10 mouse cellular contexts compared by ENCODE assay signal in genomic region chr8:46811021-46811622, GRCm38 (mm10).
DNase-seq lines count a peak whose midpoint lies in the region; ATAC-seq and TF ChIP-seq lines count a peak whose summit lies in the region.
"Had no signal": no experiment of that assay in that cellular context is flagged by ENCODE, and none has a peak within 500 bp of the region (broad histone marks: within the 10 kb centered on the region; RNA-seq: fewer than 3 reads in every experiment).

No protein-coding gene starts in this region.

- TF ChIP-seq POLR2A in olfactory bulb, adult 2 months (IDR thresholded peaks at IDR 0.05; ENCODE audit: insufficient read depth, low read depth, low read length), result no peak

- no peak overlapping the region for H3K4me3 ChIP-seq in liver, postnatal 0 days (ENCODE audit: low read depth, low read length)
- no peak overlapping the region for H3K4me3 ChIP-seq in liver, embryonic 11.5 days (ENCODE audit: low read depth, low read length)
- no peak overlapping the region for H3K4me3 ChIP-seq in intestine, embryonic 16.5 days (ENCODE audit: low read length)
- H3K4me3 ChIP-seq in olfactory bulb, adult 2 months (ENCODE audit: insufficient read depth, low read depth, low read length), result no peak overlapping the region
- H3K4me3 ChIP-seq: forebrain, embryonic 10.5 days; lung, embryonic 15.5 days had no signal

- DNase-seq in liver, postnatal 0 days, result no peak
- no peak for DNase-seq in liver, embryonic 11.5 days (ENCODE audit: low spot score)
- DNase-seq in c-Kit-positive CD71-negative TER-119-negative erythroid progenitor cells, embryonic 14.5 days (ENCODE audit: low read depth), result peak; percentile 30
- DNase-seq in cerebellum, postnatal 10 days, result no peak
- DNase-seq in embryo, embryonic 9.5 days (ENCODE audit: extremely low spot score), result no peak
- DNase-seq in ovary, postnatal 10 days (ENCODE audit: low spot score), result no peak

- TF ChIP-seq CTCF in liver, postnatal 0 days (IDR thresholded peaks at IDR 0.05; ENCODE audit: low read depth), result no peak
- no peak for TF ChIP-seq CTCF in olfactory bulb, adult 2 months (IDR thresholded peaks at IDR 0.05; ENCODE audit: insufficient read depth, low read depth, low read length)

- H3K4me2 ChIP-seq in liver, postnatal 0 days (ENCODE audit: low read depth, low read length), result no peak overlapping the region
- H3K4me2 ChIP-seq in liver, embryonic 11.5 days, result no peak overlapping the region
- H3K4me2 ChIP-seq in intestine, embryonic 16.5 days (ENCODE audit: low read depth, low read length), result no peak overlapping the region
- H3K4me2 ChIP-seq: lung, embryonic 15.5 days had no signal

- ATAC-seq in liver, postnatal 0 days, result peak; percentile 64
- ATAC-seq in liver, embryonic 11.5 days (replicated peaks; ENCODE audit: low FRiP score), result no peak
- ATAC-seq in intestine, embryonic 16.5 days, result peak; percentile 96

- no peaks in the 10 kb centered on the region for H3K4me1 ChIP-seq in liver, postnatal 0 days (ENCODE audit: insufficient read depth)
- peaks cover 9% of the 10 kb centered on the region for H3K4me1 ChIP-seq in liver, embryonic 11.5 days (replicated peaks; ENCODE audit: control insufficient read depth, insufficient read depth, low read length)
- H3K4me1 ChIP-seq in intestine, embryonic 16.5 days (ENCODE audit: control insufficient read depth, insufficient read depth, low read length), result no peaks in the 10 kb centered on the region
- H3K4me1 ChIP-seq in olfactory bulb, adult 2 months (ENCODE audit: control insufficient read depth, insufficient read depth, low read length), result peaks cover 3% of the 10 kb centered on the region
- H3K4me1 ChIP-seq: lung, embryonic 15.5 days had no signal

- no peaks in the 10 kb centered on the region for H3K9me3 ChIP-seq in liver, postnatal 0 days (ENCODE audit: low read length)
- no peaks in the 10 kb centered on the region for H3K9me3 ChIP-seq in liver, embryonic 11.5 days (ENCODE audit: control insufficient read depth, low read length)
- no peaks in the 10 kb centered on the region for H3K9me3 ChIP-seq in intestine, embryonic 16.5 days (ENCODE audit: control insufficient read depth, low read length)
- H3K9me3 ChIP-seq: lung, embryonic 15.5 days had no signal

- peaks cover 61% of the 10 kb centered on the region for H3K36me3 ChIP-seq in liver, postnatal 0 days (replicated peaks; ENCODE audit: insufficient read depth, low read length)
- peaks cover 15% of the 10 kb centered on the region for H3K36me3 ChIP-seq in liver, embryonic 11.5 days (ENCODE audit: control insufficient read depth, insufficient read depth, low read length)
- peaks cover 26% of the 10 kb centered on the region for H3K36me3 ChIP-seq in intestine, embryonic 16.5 days (ENCODE audit: control insufficient read depth, insufficient read depth, low read length)

- peak; percentile 60 for TF ChIP-seq EP300 in liver, postnatal 0 days (IDR thresholded peaks at IDR 0.05; ENCODE audit: low read depth)

- H3K9ac ChIP-seq in liver, postnatal 0 days (replicated peaks), result no peak overlapping the region
- no peak overlapping the region for H3K9ac ChIP-seq in liver, embryonic 11.5 days (ENCODE audit: low read depth, low read length)
- H3K9ac ChIP-seq in intestine, embryonic 16.5 days (ENCODE audit: low read depth, low read length), result no peak overlapping the region
- H3K9ac ChIP-seq: lung, embryonic 15.5 days had no signal

- no peaks in the 10 kb centered on the region for H3K27me3 ChIP-seq in liver, postnatal 0 days (ENCODE audit: insufficient read depth, low read length)
- H3K27me3 ChIP-seq in liver, embryonic 11.5 days (replicated peaks; ENCODE audit: control insufficient read depth, insufficient read depth, low read length), result no peaks in the 10 kb centered on the region
- H3K27me3 ChIP-seq in intestine, embryonic 16.5 days (replicated peaks; ENCODE audit: control insufficient read depth, insufficient read depth, low read length), result no peaks in the 10 kb centered on the region
- H3K27me3 ChIP-seq: lung, embryonic 15.5 days had no signal

- H3K27ac ChIP-seq in liver, postnatal 0 days (ENCODE audit: low read depth), result no peak overlapping the region
- no peak overlapping the region for H3K27ac ChIP-seq in liver, embryonic 11.5 days (ENCODE audit: low read depth, low read length)
- peak overlapping the region; percentile 69 for H3K27ac ChIP-seq in intestine, embryonic 16.5 days (ENCODE audit: low read length)
- H3K27ac ChIP-seq in olfactory bulb, adult 2 months (ENCODE audit: insufficient read depth, low read depth, low read length), result peak overlapping the region; percentile 54
- H3K27ac ChIP-seq: forebrain, embryonic 10.5 days; lung, embryonic 15.5 days had no signal

- 72% methylated on average over 11 of the region's 11 CpGs for WGBS in liver, postnatal 0 days (ENCODE audit: insufficient replicate concordance)
- 77% methylated on average over 11 of the region's 11 CpGs for WGBS in liver, embryonic 11.5 days
- 70% methylated on average over 11 of the region's 11 CpGs for WGBS in intestine, embryonic 16.5 days
- 60% methylated on average over 11 of the region's 11 CpGs for WGBS in olfactory bulb, adult 2 months

Comparison
In these comparisons a context has a peak if more than half of its experiments do, and no peak if none do; other contexts are left out.
1. H3K27ac ChIP-seq: peak in intestine, embryonic 16.5 days (single experiment) and olfactory bulb, adult 2 months (single experiment); none in liver, postnatal 0 days (single experiment) and liver, embryonic 11.5 days (single experiment).